Mouse (Mus musculus): ENCODE results near the gene Ldah.

DNA sequence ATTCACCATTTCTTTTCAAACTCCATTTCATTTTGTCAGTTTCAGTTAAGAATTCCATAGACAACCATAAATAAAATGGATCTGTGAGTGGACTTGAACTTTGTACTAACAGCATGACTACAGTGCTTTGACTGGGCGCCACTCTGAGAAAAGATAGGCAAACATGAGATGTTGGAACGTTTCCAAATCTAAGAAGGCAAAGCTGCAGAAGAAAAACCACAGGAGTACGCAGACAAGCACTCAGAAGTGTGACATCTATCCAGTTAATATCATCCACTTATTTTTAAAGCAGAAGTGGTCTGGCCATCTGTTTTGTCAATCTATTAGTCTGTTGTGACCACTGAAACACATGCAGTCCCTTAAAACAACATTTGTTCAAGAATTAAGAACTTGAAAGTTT lies 18.2 kb upstream of the Ldah start:
- TF ChIP-seq GATA1 (IDR thresholded peaks at IDR 0.05; ENCODE audit: low read length) (no peak), TAL1 (IDR thresholded peaks at IDR 0.05; ENCODE audit: low read length) (no peak)
